Mouse (Mus musculus) intestine, embryonic 16.5 days (tissue): ENCODE measurements around the gene Trim67. TPM values are rescaled to one million over a fixed set of nuclear protein-coding genes. Genes with fewer than 3 reads are reported as not detected.

Source experiments
- ATAC-seq: fragments of 200-750 bp; cut with Nextera tagmentation; 2 replicates; pipeline ENCODE4 v1.8.0; 2017; ENCODE audit warnings: moderate TSS enrichment, moderate library complexity
- H3K27ac ChIP-seq: fragments of 300-500 bp; sonication (generic); 2 replicates; pipeline ENCODE4 v1.5.1; 2014; ENCODE audit warnings: mild to moderate bottlenecking, low read length
- H3K27me3 ChIP-seq: fragments of 300-500 bp; sonication (generic); replicated peaks from 2 replicates; pipeline ENCODE4 v1.6.1; 2014; ENCODE audit warnings: low read length, control low read depth, mixed read lengths; ENCODE audit not compliant: control insufficient read depth, insufficient read depth
- H3K36me3 ChIP-seq: fragments of 300-500 bp; sonication (generic); 2 replicates; pipeline ENCODE4 v1.6.1; 2014; ENCODE audit warnings: low read length, control low read depth; ENCODE audit not compliant: control insufficient read depth, insufficient read depth
- H3K4me1 ChIP-seq: fragments of 300-500 bp; sonication (generic); 2 replicates; pipeline ENCODE4 v1.6.1; 2014; ENCODE audit warnings: low read length, control low read depth, mixed read lengths; ENCODE audit not compliant: control insufficient read depth, insufficient read depth
- H3K4me2 ChIP-seq: fragments of 300-500 bp; sonication (generic); 2 replicates; pipeline ENCODE4 v1.6.1; 2014; ENCODE audit warnings: low read depth, low read length, control low read depth
- H3K4me3 ChIP-seq: fragments of 300-500 bp; sonication (generic); 2 replicates; pipeline ENCODE4 v1.5.1; 2014; ENCODE audit warnings: mild to moderate bottlenecking, low read length
- H3K9ac ChIP-seq: fragments of 300-500 bp; sonication (generic); 2 replicates; pipeline ENCODE4 v1.6.1; 2014; ENCODE audit warnings: low read depth, low read length
- H3K9me3 ChIP-seq: fragments of 300-500 bp; sonication (generic); 2 replicates; pipeline ENCODE4 v1.6.1; 2016; ENCODE audit warnings: low read length, control low read depth; ENCODE audit not compliant: control insufficient read depth
- WGBS: fragments of 180-500 bp; shearing (Covaris S2); extraction: QIAGEN DNeasy Blood & Tissue Kit; methylation state at CpG from one replicate; pipeline ENCODE4 v1.1.7; 2014; 5-methylcytosine and 5-hydroxymethylcytosine counted together
- polyA plus RNA-seq: library from polyadenylated mRNA; unstranded; fragments of >200 nt; fragmentation: Nextera tagmentation; extraction: Ambion mirVana; gene quantifications from 2 replicates; pipeline ENCODE4 v1.2.1, GENCODE M21; 2015

Gene Trim67
- polyA plus RNA-seq, 1 experiment from 2014 or later, result 0.38 TPM

DNA sequence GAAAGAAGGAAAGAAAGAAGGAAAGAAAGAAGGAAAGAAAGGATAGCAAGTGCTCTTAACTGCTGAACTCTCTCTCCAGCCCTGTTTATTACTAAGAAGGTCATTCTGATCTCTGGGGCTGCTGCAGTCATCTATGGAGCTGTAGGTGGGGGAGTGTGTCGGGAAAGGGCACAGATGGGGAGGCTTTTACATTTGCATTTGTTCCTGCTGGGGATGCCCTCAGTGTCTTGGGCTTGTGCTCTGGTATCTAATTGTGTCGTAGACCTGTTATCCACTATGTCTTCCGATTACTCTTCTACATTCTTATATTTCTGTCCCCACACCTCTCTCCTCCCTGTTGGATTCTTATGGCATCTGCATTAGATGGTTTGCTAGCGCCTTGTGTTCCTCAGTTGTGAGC is 13.1 kb downstream of the Trim67 start:
- 90% methylated on average over 4 of the region's 4 CpGs for WGBS
- Histone ChIP-seq H3K27ac (no peak overlapping the region), H3K4me3 (no peak overlapping the region), H3K4me2 (no peak overlapping the region), H3K9me3 (no peaks in the 10 kb centered on the region), H3K4me1 (no peaks in the 10 kb centered on the region), H3K36me3 (no peaks in the 10 kb centered on the region), H3K9ac (no peak overlapping the region), H3K27me3 (no peaks in the 10 kb centered on the region)
- no peak for ATAC-seq

GRCm38 (mm10) chr8:124809419-124809818 is 16.5 kb downstream of the Trim67 start:
- WGBS, result 47% methylated on average over 2 of the region's 2 CpGs
- H3K4me3 ChIP-seq, result no peak overlapping the region
- no peak overlapping the region for H3K27ac ChIP-seq
- H3K9ac ChIP-seq, result no peak overlapping the region
- H3K4me2 ChIP-seq, result no peak overlapping the region
- no peak for ATAC-seq
- no peaks in the 10 kb centered on the region for H3K27me3 ChIP-seq
- H3K9me3 ChIP-seq, result no peaks in the 10 kb centered on the region
- H3K36me3 ChIP-seq, result no peaks in the 10 kb centered on the region
- H3K4me1 ChIP-seq, result no peaks in the 10 kb centered on the region

- Histone ChIP-seq H3K9ac (no peak overlapping the region), H3K4me1 (no peaks in the 10 kb centered on the region), H3K27me3 (no peaks in the 10 kb centered on the region), H3K36me3 (no peaks in the 10 kb centered on the region), H3K4me2 (no peak overlapping the region), H3K9me3 (no peaks in the 10 kb centered on the region), H3K27ac (no peak overlapping the region), H3K4me3 (no peak overlapping the region)
- ATAC-seq, result no peak
- 54% methylated on average over 5 of the region's 5 CpGs for WGBS
Observed at GRCm38 (mm10) chr8:124810056-124810610, 17.2 kb downstream of the Trim67 start.

DNA sequence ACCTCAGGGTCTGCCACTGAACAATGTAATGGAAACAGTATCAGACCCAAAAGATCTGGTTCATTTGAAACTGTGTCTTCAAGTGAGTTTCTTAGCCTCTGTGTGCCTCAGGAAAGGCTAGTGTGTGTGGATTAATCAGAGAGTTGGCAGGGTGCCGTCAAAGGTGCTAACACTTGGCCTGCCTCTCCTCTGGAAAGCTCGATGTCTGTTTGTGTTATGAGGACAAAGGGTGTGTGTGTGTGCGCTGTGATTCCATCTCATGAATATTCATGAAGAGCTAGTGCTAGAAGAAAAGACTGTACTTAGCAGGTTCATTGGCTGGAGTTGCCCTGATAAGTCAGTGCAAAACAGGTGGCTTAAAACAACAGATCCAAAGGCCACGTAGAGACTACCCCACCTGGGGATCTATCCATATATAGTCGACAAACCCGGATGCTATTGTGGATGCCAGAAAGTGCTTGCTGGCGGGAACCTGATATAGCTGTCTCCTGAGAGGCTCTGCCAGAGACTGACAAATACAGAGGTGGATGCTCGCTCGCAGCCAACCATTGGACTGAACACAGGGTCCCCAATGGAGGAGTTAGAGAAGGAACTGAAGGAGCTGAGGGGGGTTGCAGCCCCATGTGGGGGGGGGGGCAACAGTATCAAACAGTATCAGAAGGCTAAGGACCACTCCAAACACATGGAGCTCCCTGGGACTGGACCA is 17.9 kb downstream of the Trim67 start:
- H3K4me2 ChIP-seq, result no peak overlapping the region
- no peak overlapping the region for H3K4me3 ChIP-seq
- H3K9ac ChIP-seq, result no peak overlapping the region
- H3K27me3 ChIP-seq, result no peaks in the 10 kb centered on the region
- no peaks in the 10 kb centered on the region for H3K4me1 ChIP-seq
- no peak overlapping the region for H3K27ac ChIP-seq
- ATAC-seq, result no peak
- H3K9me3 ChIP-seq, result no peaks in the 10 kb centered on the region
- WGBS, result 47% methylated on average over 9 of the region's 9 CpGs
- no peaks in the 10 kb centered on the region for H3K36me3 ChIP-seq

DNA sequence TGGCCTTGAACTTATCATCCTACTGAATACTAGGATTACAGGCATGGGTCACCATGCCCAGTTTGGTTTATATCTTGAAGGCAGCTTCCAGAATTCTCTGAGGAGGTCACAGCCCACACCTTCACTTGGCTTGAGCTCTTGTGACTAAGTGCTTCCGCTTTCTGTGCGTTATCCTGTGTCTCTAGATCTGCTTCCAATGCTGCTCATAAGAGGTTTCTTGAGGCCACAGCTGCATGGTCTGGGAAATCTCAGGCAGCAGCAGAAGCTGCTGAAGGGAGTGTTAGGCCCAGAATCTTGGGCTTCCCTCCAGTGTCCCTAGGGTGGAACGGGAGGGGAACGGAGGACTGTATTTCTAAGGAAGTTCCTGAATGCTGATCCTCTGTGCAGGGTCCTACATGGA is 20.4 kb downstream of the Trim67 start:
- Histone ChIP-seq H3K36me3 (no peaks in the 10 kb centered on the region), H3K4me1 (no peaks in the 10 kb centered on the region), H3K9ac (no peak overlapping the region), H3K4me3 (no peak overlapping the region), H3K9me3 (0 out of 2 replicates have a peak, but pooled peaks cover 4% of the 10 kb centered on the region), H3K27ac (no peak overlapping the region), H3K4me2 (no peak overlapping the region), H3K27me3 (no peaks in the 10 kb centered on the region)
- WGBS, result 87% methylated on average over 4 of the region's 4 CpGs
- no peak for ATAC-seq

- no peak for ATAC-seq
- 87% methylated on average over 12 of the region's 12 CpGs for WGBS
Observed at GRCm38 (mm10) chr8:124815870-124816269, 23.0 kb downstream of the Trim67 start.

DNA sequence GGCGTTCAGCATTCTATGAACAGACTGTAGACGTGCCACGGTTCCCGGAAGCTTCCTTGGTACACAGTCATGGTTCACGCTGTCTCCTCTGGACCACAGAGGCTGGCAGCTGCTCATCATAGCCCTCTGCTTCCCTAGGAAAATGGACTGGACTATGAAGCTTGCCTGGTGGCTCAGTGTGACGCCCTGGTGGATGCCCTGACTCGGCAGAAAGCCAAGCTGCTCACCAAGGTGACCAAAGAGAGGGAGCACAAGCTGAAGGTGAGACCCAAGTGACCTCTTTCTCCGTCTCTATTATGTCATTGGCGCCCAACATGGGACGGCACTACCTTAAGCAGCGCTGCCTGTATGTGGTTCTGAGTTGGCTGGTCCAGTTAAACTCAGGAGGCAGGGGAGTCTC is 24.0 kb downstream of the Trim67 start:
- Histone ChIP-seq H3K4me2 (no peak overlapping the region), H3K4me1 (no peaks in the 10 kb centered on the region), H3K9me3 (0 out of 2 replicates have a peak, but pooled peaks cover 4% of the 10 kb centered on the region), H3K27ac (no peak overlapping the region), H3K4me3 (no peak overlapping the region), H3K9ac (no peak overlapping the region), H3K27me3 (no peaks in the 10 kb centered on the region), H3K36me3 (no peaks in the 10 kb centered on the region)
- WGBS, result 92% methylated on average over 11 of the region's 11 CpGs
- no peak for ATAC-seq

More at GRCm38 (mm10) chr8:124815870-124816269, 23.0 kb downstream of the Trim67 start:
- Histone ChIP-seq H3K9ac (no peak overlapping the region), H3K27ac (no peak overlapping the region), H3K9me3 (0 out of 2 replicates have a peak, but pooled peaks cover 4% of the 10 kb centered on the region), H3K4me2 (no peak overlapping the region), H3K27me3 (no peaks in the 10 kb centered on the region), H3K4me3 (no peak overlapping the region), H3K36me3 (no peaks in the 10 kb centered on the region), H3K4me1 (no peaks in the 10 kb centered on the region)

GRCm38 (mm10) chr8:124817361-124817760 is 24.5 kb downstream of the Trim67 start:
- Histone ChIP-seq H3K9ac (no peak overlapping the region), H3K27ac (no peak overlapping the region), H3K27me3 (no peaks in the 10 kb centered on the region), H3K36me3 (no peaks in the 10 kb centered on the region), H3K4me3 (no peak overlapping the region), H3K9me3 (0 out of 2 replicates have a peak, but pooled peaks cover 4% of the 10 kb centered on the region), H3K4me2 (no peak overlapping the region), H3K4me1 (no peaks in the 10 kb centered on the region)
- ATAC-seq, result no peak
- 92% methylated on average over 3 of the region's 3 CpGs for WGBS

DNA sequence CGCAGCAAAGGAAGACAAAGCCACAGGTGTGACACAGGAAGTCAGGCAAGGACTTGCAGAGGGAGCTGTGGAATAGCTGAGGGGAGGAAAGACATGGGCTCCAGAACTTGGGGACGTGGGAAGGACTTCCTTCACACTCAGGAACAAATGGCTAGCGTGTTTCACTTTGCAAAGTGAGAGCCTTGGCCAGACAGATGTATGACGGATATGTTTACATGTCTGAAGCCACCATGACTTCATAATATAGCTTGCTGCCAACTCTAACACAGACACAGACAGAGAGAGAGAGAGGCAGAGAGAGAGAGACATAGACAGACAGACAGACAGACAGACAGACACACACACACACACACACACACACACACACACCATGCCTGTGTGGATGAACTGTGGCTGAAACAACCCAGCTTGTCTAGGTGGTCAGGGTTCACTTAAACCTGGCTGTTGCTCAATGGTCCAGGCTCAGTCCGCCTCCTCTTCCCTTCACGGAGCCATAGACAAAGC is 26.8 kb downstream of the Trim67 start:
- Histone ChIP-seq H3K4me1 (no peaks in the 10 kb centered on the region), H3K36me3 (no peaks in the 10 kb centered on the region), H3K9me3 (0 out of 2 replicates have a peak, but pooled peaks cover 4% of the 10 kb centered on the region), H3K4me3 (no peak overlapping the region), H3K27ac (no peak overlapping the region), H3K27me3 (no peaks in the 10 kb centered on the region), H3K9ac (no peak overlapping the region), H3K4me2 (no peak overlapping the region)
- 54% methylated on average over 6 of the region's 6 CpGs for WGBS
- no peak for ATAC-seq
